In genomic region chr8:85462441-85462840, GRCm38 (mm10) we compare ENCODE assay signal across 25 mouse cellular contexts. TPM values are rescaled to one million over a fixed set of nuclear protein-coding genes. Genes with fewer than 3 reads are reported as not detected.
DNase-seq lines count a peak whose midpoint lies in the region; ATAC-seq and TF ChIP-seq lines count a peak whose summit lies in the region.
"Had no signal": no experiment of that assay in that cellular context is flagged by ENCODE, and none has a peak within 500 bp of the region (broad histone marks: within the 10 kb centered on the region; RNA-seq: fewer than 3 reads in every experiment).

No protein-coding gene starts in this region.

- H3K27ac ChIP-seq in intestine, postnatal 0 days (ENCODE audit: low read depth, low read length): no peak overlapping the region
- H3K27ac ChIP-seq in intestine, embryonic 16.5 days (ENCODE audit: low read length): no peak overlapping the region
- H3K27ac ChIP-seq in liver, embryonic 16.5 days (ENCODE audit: low read length): no peak overlapping the region
- H3K27ac ChIP-seq: hindbrain, embryonic 13.5 days; kidney, postnatal 0 days; liver, embryonic 13.5 days; neural tube, embryonic 12.5 days had no signal

- TF ChIP-seq CTCF in intestine, postnatal 0 days (IDR thresholded peaks at IDR 0.05; ENCODE audit: low read depth): no peak

- no peaks in the 10 kb centered on the region for H3K4me1 ChIP-seq in intestine, postnatal 0 days (replicated peaks; ENCODE audit: control insufficient read depth, insufficient read depth, low read length)
- H3K4me1 ChIP-seq in intestine, embryonic 16.5 days (ENCODE audit: control insufficient read depth, insufficient read depth, low read length): no peaks in the 10 kb centered on the region
- peaks cover 4% of the 10 kb centered on the region for H3K4me1 ChIP-seq in liver, embryonic 16.5 days (ENCODE audit: control insufficient read depth, low read depth, low read length)
- H3K4me1 ChIP-seq: hindbrain, embryonic 13.5 days; neural tube, embryonic 12.5 days had no signal

- no peak overlapping the region for H3K4me2 ChIP-seq in intestine, postnatal 0 days (replicated peaks; ENCODE audit: low read depth)
- no peak overlapping the region for H3K4me2 ChIP-seq in intestine, embryonic 16.5 days (ENCODE audit: low read depth, low read length)
- no peak overlapping the region for H3K4me2 ChIP-seq in liver, embryonic 16.5 days (ENCODE audit: low read depth, low read length)
- H3K4me2 ChIP-seq: heart, embryonic 11.5 days; hindbrain, embryonic 13.5 days; liver, embryonic 13.5 days; lung, embryonic 14.5 days; midbrain, embryonic 11.5 days; neural tube, embryonic 12.5 days had no signal

- H3K4me3 ChIP-seq in intestine, postnatal 0 days (ENCODE audit: low read depth, low read length): no peak overlapping the region
- no peak overlapping the region for H3K4me3 ChIP-seq in intestine, embryonic 16.5 days (ENCODE audit: low read length)
- H3K4me3 ChIP-seq in liver, embryonic 16.5 days (ENCODE audit: low read depth, low read length): no peak overlapping the region
- H3K4me3 ChIP-seq: erythroblast, embryonic 14.5 days; hindbrain, embryonic 13.5 days; liver, embryonic 13.5 days; myocyte; neural tube, embryonic 12.5 days had no signal

- no peak overlapping the region for H3K9ac ChIP-seq in intestine, postnatal 0 days (ENCODE audit: low read depth, low read length)
- no peak overlapping the region for H3K9ac ChIP-seq in intestine, embryonic 16.5 days (ENCODE audit: low read depth, low read length)
- H3K9ac ChIP-seq in liver, embryonic 16.5 days (ENCODE audit: low read depth, low read length): no peak overlapping the region
- H3K9ac ChIP-seq: hindbrain, embryonic 13.5 days; liver, embryonic 13.5 days; lung, embryonic 14.5 days; neural tube, embryonic 12.5 days had no signal

- ATAC-seq in intestine, postnatal 0 days: 0 out of 2 replicates have a peak, but pooled peaks have one; percentile 33
- ATAC-seq in intestine, embryonic 16.5 days: no peak
- peak; percentile 37; the same call in 1 of the 2 replicates for ATAC-seq in liver, embryonic 16.5 days (ENCODE audit: low read depth)
- ATAC-seq: CD4-positive, CD25-positive, alpha-beta regulatory T cell, adult 4 months; forebrain, embryonic 16.5 days had no signal

- H3K36me3 ChIP-seq in intestine, postnatal 0 days (ENCODE audit: control insufficient read depth, insufficient read depth): no peaks in the 10 kb centered on the region
- H3K36me3 ChIP-seq in intestine, embryonic 16.5 days (ENCODE audit: control insufficient read depth, insufficient read depth, low read length): no peaks in the 10 kb centered on the region
- H3K36me3 ChIP-seq in liver, embryonic 16.5 days (ENCODE audit: control insufficient read depth, insufficient read depth): no peaks in the 10 kb centered on the region
- H3K36me3 ChIP-seq: hindbrain, embryonic 13.5 days; liver, embryonic 13.5 days; neural tube, embryonic 12.5 days had no signal

- H3K9me3 ChIP-seq in intestine, postnatal 0 days (ENCODE audit: control insufficient read depth): no peaks in the 10 kb centered on the region
- no peaks in the 10 kb centered on the region for H3K9me3 ChIP-seq in intestine, embryonic 16.5 days (ENCODE audit: control insufficient read depth, low read length)
- no peaks in the 10 kb centered on the region for H3K9me3 ChIP-seq in liver, embryonic 16.5 days (replicated peaks; ENCODE audit: control insufficient read depth, low read length)
- H3K9me3 ChIP-seq: hindbrain, embryonic 13.5 days; liver, embryonic 13.5 days; neural tube, embryonic 12.5 days had no signal

- DNase-seq in liver: no peak
- peak; percentile 62 for DNase-seq in kidney, postnatal 10 days
- DNase-seq in kidney, postnatal 4 days: peak; percentile 41 to 62
- no peak for DNase-seq in embryo, embryonic 10.5 days (ENCODE audit: low spot score)
- DNase-seq in adrenal gland, adult 2 months: no peak
- DNase-seq: adrenal gland, postnatal 25 days; cerebellum, adult 18-20 months; heart, postnatal 36 days; layer of hippocampus, postnatal 36 days; liver, embryonic 13.5 days; lung, embryonic 14.5 days; lung, postnatal 14 days; thymus, postnatal 4 days had no signal

- no peaks in the 10 kb centered on the region for H3K27me3 ChIP-seq in intestine, postnatal 0 days (replicated peaks; ENCODE audit: control insufficient read depth, insufficient read depth, low read length)
- no peaks in the 10 kb centered on the region for H3K27me3 ChIP-seq in intestine, embryonic 16.5 days (replicated peaks; ENCODE audit: control insufficient read depth, insufficient read depth, low read length)
- H3K27me3 ChIP-seq in liver, embryonic 16.5 days (ENCODE audit: control insufficient read depth, insufficient read depth, low read depth, low read length): no peaks in the 10 kb centered on the region
- H3K27me3 ChIP-seq: hindbrain, embryonic 13.5 days; liver, embryonic 13.5 days; neural tube, embryonic 12.5 days had no signal

- 90% methylated on average over 1 of the region's 1 CpGs for WGBS in intestine, postnatal 0 days
- 68% methylated on average over 1 of the region's 1 CpGs for WGBS in intestine, embryonic 16.5 days
- 46% methylated on average over 1 of the region's 1 CpGs for WGBS in liver, embryonic 16.5 days (ENCODE audit: insufficient replicate concordance)

RNA-seq across cellular contexts. Expression of gene 4921524J17Rik, which starts 29.8 kb away (rescaled TPM):
- polyA plus RNA-seq in intestine, postnatal 0 days (2015; fragmentation: Nextera tagmentation; extraction: Ambion mirVana): 24.3 and 26.1 TPM in 2 replicates
- 32.6 and 33.2 TPM in 2 replicates for polyA plus RNA-seq in intestine, embryonic 16.5 days (2015; fragmentation: Nextera tagmentation; extraction: Ambion mirVana)
- polyA plus RNA-seq in liver, embryonic 16.5 days (2015; fragmentation: Nextera tagmentation; extraction: Ambion mirVana): 14.5 and 17.0 TPM in 2 replicates
- 10 to 100 TPM; 20.4 to 46.6 TPM for total RNA-seq in adrenal gland, adult 2 months (2021)
- polyA plus RNA-seq in adrenal gland, adult 2 months (2012; rRNA removed): 1.8 and 3.2 TPM in 2 replicates

RNA-seq across cellular contexts. Expression of gene Gpt2, which starts 29.9 kb away (rescaled TPM):
- polyA plus RNA-seq in intestine, postnatal 0 days (2015; fragmentation: Nextera tagmentation; extraction: Ambion mirVana): 3.5 and 3.6 TPM in 2 replicates
- polyA plus RNA-seq in intestine, embryonic 16.5 days (2015; fragmentation: Nextera tagmentation; extraction: Ambion mirVana): 12.0 and 12.4 TPM in 2 replicates
- polyA plus RNA-seq in liver, embryonic 16.5 days (2015; fragmentation: Nextera tagmentation; extraction: Ambion mirVana): 23.8 and 27.1 TPM in 2 replicates
- total RNA-seq in adrenal gland, adult 2 months (2021): 100 to 1,000 TPM in 1 of 2 experiments, 10 to 100 TPM in 1; 68.8 to 379 TPM
- polyA plus RNA-seq in adrenal gland, adult 2 months (2012; rRNA removed): 214 and 283 TPM in 2 replicates
- polyA plus RNA-seq: erythroblast, embryonic 14.5 days had no signal

Comparison
In these comparisons a context has a peak if more than half of its experiments do, and no peak if none do; other contexts are left out.
1. DNase-seq: peak in kidney, postnatal 10 days (single experiment) and kidney, postnatal 4 days (2 of 2); none in liver (single experiment), embryo, embryonic 10.5 days (single experiment) and adrenal gland, adult 2 months (single experiment).